Mouse (Mus musculus) kidney, adult 11 months (tissue): ENCODE measurements around the gene Hist1h2ba.

ENCODE experiments used
- DNase-seq: peaks from one replicate; pipeline ENCODE4 v3.0.0; 2022

Hist1h2ba gene

DNA sequence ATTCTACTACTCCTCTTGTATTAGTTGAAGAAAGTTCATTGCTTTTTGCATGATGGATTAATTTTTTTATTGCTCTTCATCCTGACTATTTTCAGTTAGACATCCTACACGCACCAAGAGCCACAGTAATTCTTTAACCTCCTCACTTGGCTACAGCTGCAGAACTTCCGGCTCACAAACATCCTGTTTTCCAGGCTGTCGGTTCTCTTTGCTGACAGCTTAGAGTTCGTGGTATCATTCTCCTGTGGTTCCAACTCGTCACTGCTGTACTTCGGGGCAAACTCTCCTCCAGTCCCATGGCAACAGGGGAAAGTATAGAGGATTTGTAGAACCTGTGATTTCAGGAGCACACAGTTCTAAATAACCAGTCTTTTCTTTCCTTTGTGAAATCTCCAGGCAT, 35.7 kb downstream of the Hist1h2ba start:
- no peak for DNase-seq

DNA sequence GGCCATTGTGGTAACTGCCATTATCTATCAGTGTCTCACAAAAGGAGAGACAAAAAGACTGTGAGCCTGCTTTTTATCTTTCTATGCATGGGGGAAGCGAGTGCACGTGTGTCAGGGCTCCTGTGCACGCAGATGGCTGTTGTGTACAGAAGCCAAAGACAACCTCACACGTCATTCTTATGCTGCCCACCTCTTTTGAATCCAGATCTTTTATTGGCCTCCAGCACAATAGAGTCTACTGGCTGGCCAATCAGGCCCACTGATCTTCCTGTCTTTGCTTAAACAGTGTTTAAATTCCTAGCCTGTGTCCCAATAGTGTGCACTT, 40.7 kb downstream of the Hist1h2ba start:
- no peak for DNase-seq

DNA sequence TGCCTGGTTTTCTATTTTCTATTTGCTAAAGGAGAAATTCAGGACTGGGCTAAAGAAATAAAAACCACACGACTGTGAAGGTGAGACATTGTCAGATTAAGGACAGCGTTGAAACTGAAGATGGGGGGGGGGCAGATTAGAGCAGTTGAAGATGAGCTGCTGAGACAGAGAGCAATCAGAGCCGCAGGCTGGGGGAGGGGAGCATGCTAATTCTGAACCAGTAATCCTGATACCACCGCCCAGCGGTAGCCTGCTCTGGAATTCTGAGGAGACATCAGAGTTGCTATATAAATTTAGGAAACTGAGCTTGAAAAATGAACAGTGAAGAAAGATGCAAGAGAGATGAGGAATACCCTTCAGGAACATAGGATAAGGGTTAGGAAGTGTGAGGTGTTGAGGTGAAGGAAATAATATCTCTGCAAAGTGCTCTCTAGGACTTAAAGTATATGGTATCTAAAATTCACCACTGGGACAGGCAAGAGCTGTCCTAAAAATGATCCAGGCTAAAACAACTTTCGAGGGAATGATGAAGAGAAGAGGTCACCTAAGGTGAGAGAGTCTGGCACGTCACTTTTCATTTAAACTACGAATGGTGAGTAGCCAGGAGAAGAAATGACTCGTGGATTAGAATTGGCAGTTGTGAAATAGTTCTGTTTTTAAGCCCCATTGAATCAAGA, 41.2 kb downstream of the Hist1h2ba start:
- DNase-seq = no peak

DNA sequence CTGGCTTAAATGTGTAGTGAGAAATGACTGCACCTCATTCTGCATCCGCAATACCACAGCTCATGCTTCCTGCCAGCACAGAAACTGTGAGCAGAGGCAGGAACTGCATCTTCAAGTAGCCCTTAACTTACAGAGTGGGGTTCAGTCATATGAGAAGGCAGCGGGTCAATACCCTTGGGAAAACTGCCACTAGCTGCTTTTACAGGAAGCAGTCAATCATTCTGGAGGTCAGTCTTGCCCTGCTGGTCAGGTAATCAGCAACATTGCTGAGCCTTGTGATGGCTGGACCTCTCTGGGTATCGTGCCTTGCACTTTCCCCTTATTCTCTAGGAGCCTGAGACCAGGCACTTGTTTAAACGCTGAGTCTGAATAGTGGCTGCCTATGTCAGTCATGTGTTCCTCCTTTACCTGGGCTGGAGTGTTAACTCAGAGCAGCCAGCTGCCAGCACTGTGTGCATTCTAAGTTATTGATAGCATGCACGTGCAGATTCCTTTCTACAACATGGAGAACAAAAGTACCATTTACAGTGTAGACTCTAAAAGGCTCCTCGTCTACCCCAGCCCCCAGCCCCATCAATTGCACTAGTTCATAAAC, 44.8 kb downstream of the Hist1h2ba start:
- DNase-seq = peak; percentile 77

DNA sequence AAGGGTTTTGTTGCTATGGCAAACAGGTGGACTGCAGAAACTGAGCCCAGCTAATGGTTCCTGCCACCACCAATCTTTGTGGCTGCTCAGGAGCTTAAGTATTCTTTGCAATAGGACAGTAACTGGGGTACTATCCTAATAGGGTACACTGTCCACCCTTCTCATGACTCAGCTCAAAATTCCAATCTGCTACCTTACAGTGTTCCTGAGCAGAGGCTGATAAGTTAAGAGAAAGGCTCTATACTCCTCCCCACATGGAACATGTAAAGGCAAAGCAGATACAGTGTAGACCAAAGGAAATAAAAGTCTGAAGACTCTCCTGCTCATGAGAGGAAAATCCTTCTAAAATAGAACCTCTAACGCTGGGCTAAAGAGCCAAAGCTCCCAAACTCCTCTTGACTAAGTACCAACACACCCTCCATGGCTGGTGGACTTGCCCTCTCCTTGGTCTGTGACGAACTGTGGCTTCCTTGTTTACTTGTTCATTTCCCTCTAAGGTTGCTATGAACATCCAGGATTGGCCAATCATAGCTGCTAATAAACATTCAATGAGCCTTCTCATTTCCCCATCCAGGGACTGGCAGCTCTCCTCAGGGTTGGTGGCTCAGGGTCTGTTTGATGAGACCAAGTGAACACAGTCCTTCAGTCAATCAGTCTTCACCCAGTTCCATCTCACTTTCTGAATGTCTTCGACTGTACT, 46.8 kb downstream of the Hist1h2ba start:
- DNase-seq = no peak

DNA sequence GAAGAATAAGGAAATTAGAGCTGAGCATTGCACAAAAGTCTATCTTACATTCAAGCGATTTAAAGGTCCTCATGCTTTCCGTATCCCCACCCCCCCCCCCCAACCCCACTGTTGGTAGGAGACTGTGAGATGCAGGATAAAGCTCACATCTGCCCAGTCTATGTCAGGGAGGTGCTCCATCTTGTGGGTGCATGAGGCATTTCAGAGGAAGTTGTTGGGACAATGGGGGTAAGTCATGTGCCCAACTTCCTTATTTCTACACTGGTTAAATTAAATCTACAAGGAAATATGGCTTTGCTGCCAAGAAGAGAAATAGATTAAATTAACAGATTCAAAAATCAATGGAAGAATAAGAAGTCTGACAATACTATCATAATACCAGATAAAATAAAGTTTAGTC, 48.4 kb downstream of the Hist1h2ba start:
- no peak for DNase-seq
